Mouse (Mus musculus): ENCODE measurements around the gene Pla2g15.

Gene Pla2g15

DNA sequence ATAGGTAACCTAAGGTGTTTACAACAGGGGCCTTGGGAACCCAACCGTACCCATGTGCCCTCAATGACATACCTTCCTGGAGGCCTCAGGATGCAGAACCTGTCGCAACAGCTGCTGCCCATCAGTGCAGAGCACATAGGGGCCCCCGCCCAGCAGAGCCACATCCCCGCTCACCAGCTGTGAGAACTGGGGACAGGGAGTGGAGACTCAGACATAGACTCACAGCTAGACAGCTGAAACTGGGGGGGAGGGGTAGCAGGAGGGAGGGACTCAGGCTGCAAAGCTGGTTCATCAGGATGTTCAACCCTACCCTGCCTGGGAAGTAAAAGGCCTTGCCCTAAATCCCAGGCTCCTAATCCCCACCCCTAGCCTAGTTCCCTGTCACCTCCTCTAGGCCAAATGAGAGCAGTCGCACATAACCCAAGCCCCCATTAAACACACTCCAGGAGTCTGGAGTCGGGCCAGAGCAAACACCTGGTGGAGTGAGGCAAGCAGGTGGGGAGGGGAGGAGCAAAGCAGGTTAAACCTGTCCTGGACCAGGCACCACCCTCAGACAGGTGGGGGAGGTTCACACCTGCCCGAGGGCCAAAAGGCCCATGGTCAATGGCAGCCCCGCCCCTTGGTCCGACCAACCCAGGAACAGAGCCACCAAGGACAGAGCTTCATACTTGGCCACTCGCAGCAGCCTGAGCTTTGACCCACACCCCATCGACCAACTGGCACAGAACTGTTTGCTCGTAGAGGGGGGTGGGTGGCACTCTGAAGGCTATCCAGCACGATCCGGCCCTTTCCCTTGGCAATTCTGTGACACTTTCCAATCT is 15.2 kb upstream of the Pla2g15 start:
- no peak for DNase-seq (ENCODE audit: low read depth, low spot score)

DNA sequence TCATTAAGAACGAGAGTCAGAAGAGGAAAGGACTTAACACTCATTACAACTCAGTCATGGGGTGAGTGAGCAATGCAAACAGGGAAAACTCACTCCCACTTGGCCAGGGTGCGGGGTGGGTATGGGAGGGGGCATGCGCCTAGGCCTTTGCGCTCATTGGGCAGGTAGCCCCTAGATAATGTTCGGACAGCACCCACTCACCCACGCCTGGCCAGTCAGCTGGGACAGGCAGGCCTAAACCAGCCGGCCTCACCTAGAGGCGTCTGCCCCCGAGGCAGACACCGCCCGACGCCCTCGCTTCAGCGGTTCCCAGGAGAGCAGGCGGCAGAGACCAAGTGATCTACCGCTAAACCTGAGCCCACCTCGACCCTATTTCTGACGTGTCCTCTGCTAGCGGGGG is 14.5 kb upstream of the Pla2g15 start:
- DNase-seq (ENCODE audit: low read depth, low spot score), result no peak

DNA sequence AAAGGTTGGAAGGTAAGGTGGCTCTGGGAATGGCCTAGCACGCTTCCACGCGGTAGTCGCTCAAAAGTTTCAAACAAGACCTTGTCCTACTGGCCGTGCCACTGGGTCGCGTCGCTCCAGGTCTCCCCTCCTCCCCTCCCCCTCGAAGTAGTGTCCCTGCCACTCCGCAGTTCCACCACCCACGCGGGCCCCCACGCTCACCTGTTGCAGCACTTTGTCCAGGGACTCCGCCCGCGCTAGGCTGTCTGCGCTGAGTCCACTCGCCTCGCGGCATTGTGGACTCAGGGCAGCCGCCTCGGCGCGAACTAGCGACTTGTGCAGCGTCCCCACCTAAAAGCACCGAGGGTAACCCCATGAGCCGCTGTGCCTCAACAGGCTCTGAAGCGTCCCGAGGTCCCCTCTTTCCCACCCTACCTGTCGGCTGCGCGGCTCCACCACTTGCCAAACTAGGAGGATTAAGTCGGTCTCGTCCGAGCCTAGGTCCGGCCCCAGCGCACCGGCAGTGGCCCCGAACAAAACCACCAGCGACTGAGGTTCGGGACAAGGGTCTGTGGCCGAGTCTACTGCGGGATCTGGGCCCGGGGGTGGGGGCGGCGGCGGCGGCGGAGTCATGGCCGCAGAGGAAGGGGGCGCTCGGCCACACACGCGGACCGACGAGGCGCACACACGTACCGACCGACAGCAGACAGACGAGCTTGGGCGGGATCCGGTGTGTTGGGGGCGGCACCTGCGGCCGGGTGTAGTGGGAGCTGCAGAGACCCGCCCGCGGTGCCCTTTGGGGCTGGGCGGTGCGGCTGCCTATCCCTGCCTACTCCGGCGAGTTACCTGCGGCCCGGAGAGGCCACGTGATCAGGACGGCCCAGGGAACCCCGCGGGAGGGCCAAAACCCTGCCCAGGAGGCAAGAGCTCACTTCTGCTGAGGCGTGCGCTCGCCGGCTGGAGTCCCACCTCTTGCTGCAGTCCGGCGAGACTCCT is 13.8 kb upstream of the Pla2g15 start, which contains the start of gene Esrp2:
TSS of gene Esrp2 (minus strand) at position 819 of the 975 bp plus-strand sequence.
- no peak for DNase-seq (ENCODE audit: low read depth, low spot score)

- DNase-seq (ENCODE audit: low read depth, low spot score), result no peak
Measured at GRCm38 (mm10) chr8:106137218-106137905, 12.8 kb upstream of the Pla2g15 start.

DNA sequence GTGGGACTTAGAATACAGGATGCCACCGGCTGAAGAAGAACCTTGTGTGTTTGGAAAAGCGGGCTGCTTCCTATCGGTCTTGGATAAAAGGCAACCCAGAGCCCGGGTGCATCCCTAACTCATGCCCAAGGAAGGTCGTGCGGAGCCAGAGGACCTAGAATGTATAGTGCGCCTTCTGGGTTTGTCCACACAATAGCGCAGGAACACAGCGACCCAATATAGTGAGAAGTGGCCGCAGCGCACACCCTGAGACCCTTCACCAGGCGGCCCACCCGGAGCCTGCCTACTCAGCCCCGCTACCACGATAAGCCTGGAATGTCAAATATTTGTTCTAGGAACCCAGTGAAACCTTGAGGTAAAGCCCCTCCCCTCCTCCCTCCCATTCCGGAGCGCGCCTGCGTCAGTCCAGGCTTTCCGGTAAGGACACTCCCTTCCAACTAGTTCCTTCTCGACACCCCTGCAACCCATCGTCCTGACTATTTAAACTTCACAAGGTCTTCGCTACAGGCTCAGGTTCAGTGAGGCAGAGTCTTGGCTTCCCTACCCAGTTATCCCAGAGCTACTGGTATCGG is 12.2 kb upstream of the Pla2g15 start:
- peak; percentile 66 for DNase-seq (ENCODE audit: low read depth, low spot score)

DNA sequence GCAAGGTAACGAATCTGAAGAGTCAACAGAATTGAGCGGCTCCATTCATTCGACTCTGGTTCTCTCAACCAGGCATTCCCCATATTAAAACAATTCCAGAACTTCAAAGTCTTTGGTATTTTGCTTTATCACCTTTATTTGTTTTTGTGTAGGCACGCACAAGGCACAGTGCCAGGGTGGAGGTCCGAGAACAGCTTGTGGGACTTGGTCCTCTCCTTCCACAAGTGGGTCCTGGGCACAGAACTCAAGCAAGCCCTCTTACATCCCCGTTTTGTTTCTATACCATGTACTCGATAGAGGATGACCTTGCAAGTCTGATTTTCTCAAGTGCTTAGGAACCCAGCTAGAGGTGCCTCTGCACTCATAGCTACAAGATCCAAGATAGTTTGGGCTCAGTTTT is 11.6 kb upstream of the Pla2g15 start:
- DNase-seq (ENCODE audit: low read depth, low spot score), result no peak

DNA sequence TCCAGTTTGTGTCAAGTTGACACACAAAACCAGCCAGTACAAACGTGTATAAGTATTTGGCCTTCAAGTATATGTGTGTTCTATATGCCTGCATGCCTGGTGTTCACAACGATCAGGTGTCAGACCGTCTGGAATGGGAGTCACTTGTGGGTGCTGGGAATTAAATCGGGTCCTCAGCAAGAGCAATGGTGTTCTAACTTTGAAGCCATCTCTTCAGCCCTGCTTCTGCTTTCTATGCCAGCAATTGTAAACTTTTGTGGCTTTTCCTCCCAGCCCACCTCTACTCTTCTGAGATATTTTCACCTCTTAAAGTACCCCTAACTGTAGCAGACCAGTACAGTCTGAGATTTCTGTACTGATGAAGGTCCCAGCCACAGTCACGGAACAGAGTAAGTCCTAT is 10.0 kb upstream of the Pla2g15 start:
- no peak for DNase-seq (ENCODE audit: low read depth, low spot score)

GRCm38 (mm10) chr8:106140769-106141168 is 9.4 kb upstream of the Pla2g15 start:
- DNase-seq (ENCODE audit: low read depth, low spot score), result peak; percentile 88

- no peak for DNase-seq (ENCODE audit: low read depth, low spot score)
Measured at GRCm38 (mm10) chr8:106145331-106145730, 4.9 kb upstream of the Pla2g15 start.

DNA sequence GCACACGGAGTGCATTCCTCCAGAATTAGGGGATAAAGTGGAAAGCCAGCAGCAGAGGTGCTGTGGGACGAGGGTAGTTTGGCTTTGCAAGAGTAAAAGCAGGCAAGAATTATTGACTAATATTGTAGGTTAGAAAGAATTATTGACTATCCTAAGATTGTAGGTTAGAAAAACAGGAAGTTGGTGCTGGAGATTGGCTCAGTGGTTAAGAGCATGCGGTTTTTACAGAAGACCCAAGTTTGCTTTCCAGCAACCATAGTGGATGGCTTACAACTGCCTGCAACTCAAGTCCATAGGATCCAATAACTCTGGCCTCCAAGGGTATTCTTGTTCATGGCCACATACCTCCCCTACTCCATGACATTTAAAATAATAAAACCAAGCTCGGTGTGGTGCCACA is 4.2 kb upstream of the Pla2g15 start:
- DNase-seq (ENCODE audit: low read depth, low spot score), result no peak

GRCm38 (mm10) chr8:106147868-106148565 is 2.2 kb upstream of the Pla2g15 start:
- no peak for DNase-seq (ENCODE audit: low read depth, low spot score)

DNA sequence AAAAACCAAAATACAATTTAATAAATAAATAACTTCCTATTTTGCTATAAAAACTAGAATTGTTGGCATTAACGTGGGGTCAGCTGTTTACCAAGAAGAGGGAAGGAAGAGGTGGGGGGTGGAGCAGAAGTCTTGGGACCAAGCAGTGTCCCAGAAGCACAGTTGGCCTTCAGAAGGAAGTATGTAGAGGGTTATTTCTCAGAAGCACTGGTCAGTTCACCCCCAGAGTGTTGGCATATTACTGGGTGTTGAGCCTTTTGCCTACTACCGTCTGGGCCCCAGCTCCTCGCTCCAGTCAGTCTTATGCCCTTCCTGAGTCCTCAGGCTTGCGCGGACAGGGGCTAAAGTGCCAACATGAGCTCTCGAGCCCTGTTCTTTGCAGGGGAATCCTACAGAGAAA is 1.2 kb upstream of the Pla2g15 start:
- peak; percentile 31 for DNase-seq (ENCODE audit: low read depth, low spot score)

- DNase-seq (ENCODE audit: low read depth, low spot score), result no peak
Measured at GRCm38 (mm10) chr8:106150653-106151000, 428 bp downstream of the Pla2g15 start.

- no peak for DNase-seq (ENCODE audit: low read depth, low spot score)
Measured at GRCm38 (mm10) chr8:106151041-106151440, 842 bp downstream of the Pla2g15 start.

DNA sequence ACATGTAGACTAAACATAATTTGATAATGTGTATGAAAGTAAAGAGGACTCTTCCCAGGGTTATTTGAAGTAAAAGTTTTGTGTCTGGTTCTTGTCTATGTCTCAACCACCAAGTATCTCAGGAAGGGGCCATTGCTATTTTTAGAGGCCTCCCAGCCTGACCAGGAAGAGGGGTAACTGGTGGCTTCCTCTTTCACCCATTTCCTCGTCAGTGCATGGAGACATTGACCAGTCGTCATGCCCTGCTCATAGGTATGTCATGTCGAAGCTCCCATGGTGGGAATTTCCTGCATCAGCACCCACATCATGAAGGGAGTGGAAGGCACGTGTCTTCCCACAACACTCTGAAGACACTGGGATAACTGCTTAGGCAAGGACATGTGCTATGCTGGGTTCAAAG is 2.7 kb downstream of the Pla2g15 start:
- DNase-seq (ENCODE audit: low read depth, low spot score), result peak; percentile 36

DNA sequence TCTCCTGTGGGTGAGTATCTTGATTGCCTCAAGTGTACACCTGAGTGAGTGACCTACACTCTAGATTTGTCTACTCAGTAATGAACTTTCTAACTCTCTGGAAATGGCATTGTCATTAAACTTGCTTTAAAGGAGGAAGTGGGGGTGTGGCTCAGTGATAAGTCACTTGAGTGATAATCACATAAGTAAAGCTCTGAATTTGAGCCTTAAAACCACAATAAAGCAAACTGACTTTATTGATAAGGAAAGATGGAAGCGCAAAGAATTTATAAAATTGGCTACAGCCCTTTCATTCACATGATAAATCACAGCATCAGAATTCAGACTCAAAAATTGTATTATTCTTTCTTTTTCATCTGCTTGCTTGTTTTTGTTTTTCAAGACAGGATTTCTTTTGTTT is 7.2 kb downstream of the Pla2g15 start:
- no peak for DNase-seq (ENCODE audit: low read depth, low spot score)

DNA sequence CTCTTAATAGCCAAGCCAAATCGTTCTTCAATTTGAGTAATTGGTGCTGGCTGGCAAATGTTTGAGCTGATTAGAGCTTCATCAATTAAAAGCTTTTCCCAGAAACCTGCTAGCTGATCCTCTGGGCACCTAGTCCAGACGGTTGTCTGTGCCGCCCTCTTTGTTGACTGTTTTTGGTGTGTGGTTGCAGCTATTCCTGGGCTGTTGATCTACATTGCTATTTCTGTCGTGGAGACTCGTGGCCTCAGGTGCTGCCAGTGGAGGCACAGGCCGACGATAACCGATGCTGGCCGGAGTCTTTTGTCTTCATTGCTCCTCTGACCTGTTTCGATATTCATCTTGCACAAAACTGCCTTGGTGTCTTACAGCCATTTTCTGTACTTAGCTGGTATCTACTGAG is 8.2 kb downstream of the Pla2g15 start:
- no peak for DNase-seq (ENCODE audit: low read depth, low spot score)

DNA sequence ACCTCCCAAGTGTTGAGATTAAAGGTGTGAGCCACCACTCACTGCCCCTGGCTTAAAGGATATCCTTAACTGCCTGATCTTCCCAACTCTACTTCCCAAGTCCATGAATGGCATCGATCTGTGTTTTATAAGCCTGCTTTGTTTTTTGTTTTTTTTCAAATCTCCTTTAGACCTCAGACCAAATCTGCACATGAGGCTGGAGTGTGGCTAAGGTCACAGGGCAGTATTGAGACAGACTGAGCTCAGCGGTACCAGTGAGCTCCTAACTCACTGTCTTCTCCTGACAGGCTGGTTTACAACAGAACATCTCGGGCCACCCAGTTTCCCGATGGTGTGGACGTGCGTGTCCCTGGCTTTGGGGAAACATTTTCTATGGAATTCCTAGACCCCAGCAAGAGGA is 9.7 kb downstream of the Pla2g15 start:
- DNase-seq (ENCODE audit: low read depth, low spot score), result no peak

DNA sequence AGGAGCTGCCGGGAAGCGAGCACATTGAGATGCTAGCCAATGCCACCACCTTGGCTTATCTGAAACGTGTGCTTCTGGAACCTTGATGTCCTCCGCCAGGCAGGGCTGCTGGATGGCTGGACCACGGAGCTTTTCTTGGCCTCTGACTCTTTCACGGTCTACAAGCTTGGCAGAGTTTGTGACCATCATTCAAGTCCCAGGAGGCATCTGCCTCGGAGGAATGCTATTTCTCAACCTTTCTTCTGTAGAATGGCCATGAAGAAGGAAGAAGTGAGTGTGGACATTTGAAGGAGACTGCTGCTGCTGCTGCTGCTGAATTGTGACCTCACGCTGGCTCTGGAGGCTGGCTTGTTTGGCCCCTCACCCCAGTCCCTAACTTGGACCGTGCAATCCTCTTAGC is 13.1 kb downstream of the Pla2g15 start:
- no peak for DNase-seq (ENCODE audit: low read depth, low spot score)

DNA sequence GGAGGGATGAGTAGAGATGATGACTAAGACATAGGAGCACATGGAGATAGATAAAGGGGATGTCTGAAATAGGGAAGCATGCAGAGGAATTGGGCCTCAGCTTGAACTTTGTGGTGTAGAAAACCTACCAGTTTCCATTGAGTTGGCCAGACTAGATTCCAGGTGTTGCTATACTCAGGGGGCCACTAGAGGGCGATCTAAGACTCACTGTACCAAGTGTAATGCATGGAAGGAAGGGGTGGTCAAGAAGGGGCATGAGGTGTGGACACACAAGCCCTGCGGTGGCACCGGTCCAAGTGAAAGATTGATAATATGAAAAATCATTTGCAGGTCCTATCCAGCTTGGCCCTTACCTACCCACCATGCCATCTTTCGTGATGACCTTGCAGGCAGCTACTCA is 15.3 kb downstream of the Pla2g15 start:
- DNase-seq (ENCODE audit: low read depth, low spot score), result peak; percentile 81

Measured in brain, adult 2 months (tissue).